Comparison of ENCODE assay signal across 11 mouse cellular contexts in the genomic region with DNA sequence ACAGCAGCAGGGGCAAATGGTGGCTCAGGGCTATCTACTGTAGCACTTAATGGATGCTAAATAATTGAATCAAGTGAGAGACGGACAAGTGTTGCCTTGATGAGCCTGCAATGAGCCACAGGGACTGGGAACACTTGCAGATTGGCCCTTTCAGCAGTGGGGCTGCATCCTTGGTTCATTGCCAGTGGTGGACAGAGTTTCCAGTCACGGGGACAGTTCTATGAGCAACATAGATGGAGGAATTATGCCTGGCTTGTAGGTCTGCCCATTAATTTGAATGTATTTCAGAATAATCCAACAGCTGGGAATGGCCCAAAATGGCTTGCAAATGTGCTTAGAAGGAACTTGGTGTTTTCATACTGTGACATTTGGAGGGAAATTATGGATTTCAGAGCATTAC.
DNase-seq lines count a peak whose midpoint lies in the region; ATAC-seq and TF ChIP-seq lines count a peak whose summit lies in the region.
"Had no signal": no experiment of that assay in that cellular context is flagged by ENCODE, and none has a peak within 500 bp of the region (broad histone marks: within the 10 kb centered on the region; RNA-seq: fewer than 3 reads in every experiment).

No protein-coding gene starts in this region.

- no peak for ATAC-seq in heart, embryonic 11.5 days (replicated peaks; ENCODE audit: insufficient number of reproducible peaks, low FRiP score, low TSS enrichment)
- no peak for ATAC-seq in midbrain, postnatal 0 days (ENCODE audit: low FRiP score)
- no peak for ATAC-seq in midbrain, embryonic 16.5 days

- H3K27me3 ChIP-seq in heart, embryonic 11.5 days (ENCODE audit: control insufficient read depth, insufficient read depth, low read length): no peaks in the 10 kb centered on the region
- no peaks in the 10 kb centered on the region for H3K27me3 ChIP-seq in midbrain, postnatal 0 days (ENCODE audit: insufficient read depth, low read length)
- H3K27me3 ChIP-seq in midbrain, embryonic 16.5 days (ENCODE audit: control insufficient read depth, insufficient read depth, low read depth, low read length): no peaks in the 10 kb centered on the region
- H3K27me3 ChIP-seq in hindbrain, embryonic 10.5 days (ENCODE audit: insufficient read depth, poor library complexity, severe bottlenecking): no peaks in the 10 kb centered on the region

- no peak overlapping the region for H3K4me2 ChIP-seq in heart, embryonic 11.5 days
- H3K4me2 ChIP-seq in midbrain, postnatal 0 days (ENCODE audit: low read depth, low read length, poor library complexity, severe bottlenecking): no peak overlapping the region
- no peak overlapping the region for H3K4me2 ChIP-seq in midbrain, embryonic 16.5 days (ENCODE audit: low read length)

- no peak overlapping the region for H3K4me3 ChIP-seq in heart, embryonic 11.5 days (ENCODE audit: low read depth, low read length)
- H3K4me3 ChIP-seq in midbrain, postnatal 0 days (ENCODE audit: low read depth, low read length): no peak overlapping the region
- no peak overlapping the region for H3K4me3 ChIP-seq in midbrain, embryonic 16.5 days (ENCODE audit: low read depth, low read length)
- no peak overlapping the region for H3K4me3 ChIP-seq in hindbrain, embryonic 10.5 days

- H3K9ac ChIP-seq in heart, embryonic 11.5 days (ENCODE audit: low read depth, low read length): no peak overlapping the region
- no peak overlapping the region for H3K9ac ChIP-seq in midbrain, postnatal 0 days (replicated peaks; ENCODE audit: low read length, poor library complexity, severe bottlenecking)
- H3K9ac ChIP-seq in midbrain, embryonic 16.5 days (ENCODE audit: low read depth, low read length): no peak overlapping the region

- H3K9me3 ChIP-seq in heart, embryonic 11.5 days (replicated peaks; ENCODE audit: control insufficient read depth, low read length): no peaks in the 10 kb centered on the region; the same call in 1 of the 2 replicates
- no peaks in the 10 kb centered on the region for H3K9me3 ChIP-seq in midbrain, postnatal 0 days (ENCODE audit: low read length)
- no peaks in the 10 kb centered on the region for H3K9me3 ChIP-seq in midbrain, embryonic 16.5 days (replicated peaks; ENCODE audit: control insufficient read depth, low read length, poor library complexity, severe bottlenecking)
- no peaks in the 10 kb centered on the region for H3K9me3 ChIP-seq in hindbrain, embryonic 10.5 days

- DNase-seq in heart, postnatal 4 days: peak; percentile 25
- peak; percentile 35 for DNase-seq in midbrain, postnatal 0 days (ENCODE audit: low spot score)
- DNase-seq in layer of hippocampus, adult 9-11 months: peak; percentile 50
- DNase-seq in urinary bladder, adult 18-20 months (ENCODE audit: low spot score in 2 of 2): no peak
- no peak for DNase-seq in hindbrain, embryonic 10.5 days (ENCODE audit: low spot score)
- DNase-seq: adrenal gland, adult 2 months; kidney, adult 11 months; spleen, adult 18-20 months; thymus, adult 18-20 months had no signal

- H3K27ac ChIP-seq in heart, embryonic 11.5 days (ENCODE audit: low read depth, low read length): no peak overlapping the region
- H3K27ac ChIP-seq in midbrain, postnatal 0 days (ENCODE audit: low read depth, low read length): no peak overlapping the region
- no peak overlapping the region for H3K27ac ChIP-seq in midbrain, embryonic 16.5 days (ENCODE audit: low read length)
- H3K27ac ChIP-seq in hindbrain, embryonic 10.5 days: no peak overlapping the region

- H3K36me3 ChIP-seq in heart, embryonic 11.5 days (ENCODE audit: control insufficient read depth, insufficient read depth, low read length): no peaks in the 10 kb centered on the region
- no peaks in the 10 kb centered on the region for H3K36me3 ChIP-seq in midbrain, postnatal 0 days (ENCODE audit: insufficient read depth, low read length)
- H3K36me3 ChIP-seq in midbrain, embryonic 16.5 days (ENCODE audit: control insufficient read depth, insufficient read depth, low read length): no peaks in the 10 kb centered on the region
- no peaks in the 10 kb centered on the region for H3K36me3 ChIP-seq in hindbrain, embryonic 10.5 days

- 66% methylated on average over 2 of the region's 2 CpGs for WGBS in heart, embryonic 11.5 days (ENCODE audit: insufficient replicate concordance)
- 56% methylated on average over 2 of the region's 2 CpGs for WGBS in midbrain, postnatal 0 days
- WGBS in midbrain, embryonic 16.5 days: 54% methylated on average over 2 of the region's 2 CpGs
- WGBS in hindbrain, embryonic 10.5 days: 82% methylated on average over 2 of the region's 2 CpGs

- no peak for TF ChIP-seq CTCF in midbrain, postnatal 0 days (IDR thresholded peaks at IDR 0.05)

- 0 out of 2 replicates have a peak, but pooled peaks cover 4% of the 10 kb centered on the region for H3K4me1 ChIP-seq in heart, embryonic 11.5 days (ENCODE audit: control insufficient read depth, insufficient read depth, low read length)
- peaks cover 3% of the 10 kb centered on the region for H3K4me1 ChIP-seq in midbrain, postnatal 0 days (ENCODE audit: insufficient read depth, low read length)
- H3K4me1 ChIP-seq in midbrain, embryonic 16.5 days (ENCODE audit: control insufficient read depth, insufficient read depth, low read length): peaks cover 15% of the 10 kb centered on the region
- H3K4me1 ChIP-seq in hindbrain, embryonic 10.5 days (replicated peaks): peaks cover 7% of the 10 kb centered on the region

Comparison
In these comparisons a context has a peak if more than half of its experiments do, and no peak if none do; other contexts are left out.
1. DNase-seq: peak in heart, postnatal 4 days (single experiment), midbrain, postnatal 0 days (single experiment) and layer of hippocampus, adult 9-11 months (single experiment); none in urinary bladder, adult 18-20 months (0 of 2) and hindbrain, embryonic 10.5 days (single experiment).